Mouse (Mus musculus) left cerebral cortex, adult 9 months (tissue): ENCODE data around the gene RPS10-NUDT3.
A peak's percentile ranks its signal among the peaks of the same experiment; 100 is the strongest.

Source experiments
- DNase-seq, 2 experiments: peaks; one replicate each; pipeline ENCODE4 v3.0.0; 2022; ENCODE audit warnings: low spot score in 2 of 2

The RPS10-NUDT3 gene

DNA sequence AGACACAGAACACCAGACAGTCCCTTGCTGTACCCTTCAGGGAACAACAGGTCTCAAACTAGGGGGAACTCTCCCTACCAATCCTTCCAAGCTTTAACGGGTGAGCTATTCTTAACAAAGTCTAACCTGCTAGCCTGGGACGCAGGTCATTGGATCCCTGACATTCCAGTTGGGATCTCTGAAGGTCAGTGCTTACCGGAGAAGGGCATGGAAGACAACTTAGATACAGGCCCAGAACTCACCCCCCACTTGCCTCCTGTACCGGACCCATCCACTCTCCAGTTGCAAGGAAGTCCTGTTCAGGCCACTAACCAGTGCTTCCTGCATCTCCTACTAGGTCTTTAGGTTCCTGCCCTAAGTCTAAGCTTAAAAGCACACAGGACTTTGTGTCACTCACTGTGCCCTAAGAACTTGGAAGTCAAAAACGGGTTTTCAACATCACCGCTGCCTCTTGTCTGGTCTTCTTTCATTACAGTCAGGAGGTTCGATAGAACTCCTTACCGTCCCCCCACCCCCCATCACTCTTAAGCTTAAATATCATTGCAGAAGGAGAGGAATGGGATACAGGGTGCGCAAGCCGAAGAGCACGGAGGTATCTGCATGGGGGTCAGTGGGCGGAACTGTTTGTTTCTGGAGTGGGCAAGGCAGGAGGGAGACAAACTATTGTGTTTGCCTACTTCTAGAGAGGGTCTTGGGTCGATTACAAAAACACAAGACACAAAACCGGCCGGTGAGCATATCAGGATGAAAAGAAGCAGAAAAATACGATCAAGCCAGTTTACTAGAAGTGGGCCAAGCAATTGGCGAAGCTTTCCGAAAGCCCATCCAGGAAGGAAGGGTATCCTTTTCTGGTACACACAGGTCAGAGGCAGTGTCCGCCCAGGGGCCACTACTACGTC is 80.7 kb downstream of the RPS10-NUDT3 start:
- DNase-seq = no peak

DNA sequence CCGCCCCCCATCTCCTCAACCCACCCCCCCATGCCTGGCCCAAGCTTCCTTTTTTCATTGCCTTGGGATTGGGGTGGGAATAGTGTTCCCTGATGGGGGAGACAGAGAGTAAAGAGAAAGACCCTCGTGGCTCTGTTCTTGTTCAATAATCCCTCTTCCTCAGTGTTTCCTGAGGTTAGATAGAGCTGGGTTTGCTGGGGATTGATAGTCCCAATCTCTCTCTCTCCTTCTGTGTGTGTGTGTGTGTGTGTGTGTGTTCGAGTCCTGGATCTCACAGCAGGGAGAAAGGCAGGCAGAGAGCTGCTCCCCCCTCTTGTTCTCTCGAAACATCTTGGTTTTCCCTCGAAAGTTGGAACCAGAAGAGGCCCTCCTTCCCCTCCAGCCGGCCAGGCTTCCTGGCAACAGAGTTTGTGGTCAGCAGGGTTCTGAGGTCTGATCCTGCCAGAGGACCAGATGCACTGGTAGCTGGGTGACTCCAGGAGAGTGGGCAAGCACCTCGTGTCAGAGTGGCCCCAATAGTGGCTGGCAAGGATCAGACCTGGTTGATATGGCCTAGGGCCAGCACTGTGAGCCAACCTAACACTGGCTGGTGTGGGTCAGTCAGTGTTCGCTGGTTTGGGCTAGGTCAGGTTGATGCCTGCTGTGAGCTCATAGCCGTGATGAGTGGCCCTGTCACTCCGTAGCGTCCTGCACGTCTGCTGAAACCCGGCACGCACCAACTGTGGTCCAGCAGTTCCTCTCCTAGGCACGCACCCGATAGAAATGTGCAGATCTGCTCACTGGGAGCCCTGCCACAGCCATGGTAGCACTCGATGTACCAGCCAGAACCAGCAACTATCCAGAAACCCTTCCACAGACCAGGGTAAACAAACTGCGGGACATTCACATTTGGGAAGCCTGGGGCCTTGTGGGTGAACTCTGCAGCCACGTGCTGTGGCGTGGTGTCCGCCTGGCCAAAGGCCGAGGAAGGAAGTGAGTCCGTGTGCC is 82.5 kb downstream of the RPS10-NUDT3 start:
- no peak for DNase-seq

DNA sequence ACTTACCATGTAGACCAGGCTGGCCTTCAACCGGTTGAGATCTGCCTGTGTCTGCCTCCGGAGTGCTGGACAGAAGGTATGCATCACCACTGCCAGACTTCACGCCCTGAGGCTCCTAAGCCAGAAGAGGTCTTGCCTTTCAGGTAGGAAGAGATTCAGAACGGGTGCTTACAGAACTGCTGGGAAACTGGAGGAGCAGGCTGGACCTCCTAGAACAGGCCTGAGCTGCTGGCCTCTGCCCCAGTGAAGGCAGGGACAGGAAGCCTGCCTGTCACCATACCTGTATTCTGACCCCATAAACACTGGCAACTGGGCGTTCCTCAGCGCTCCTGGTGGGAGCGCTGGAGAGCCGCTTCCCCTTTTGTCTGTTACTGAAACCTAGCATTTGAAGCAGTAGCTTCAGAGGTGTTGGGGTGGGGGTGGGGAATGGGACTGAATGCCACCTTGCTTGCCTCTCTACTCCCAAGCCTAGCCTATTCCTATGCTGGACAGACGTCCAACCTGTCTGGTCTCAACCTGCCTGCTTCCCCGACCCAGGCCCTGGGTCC is 83.6 kb downstream of the RPS10-NUDT3 start:
- DNase-seq = no peak

DNA sequence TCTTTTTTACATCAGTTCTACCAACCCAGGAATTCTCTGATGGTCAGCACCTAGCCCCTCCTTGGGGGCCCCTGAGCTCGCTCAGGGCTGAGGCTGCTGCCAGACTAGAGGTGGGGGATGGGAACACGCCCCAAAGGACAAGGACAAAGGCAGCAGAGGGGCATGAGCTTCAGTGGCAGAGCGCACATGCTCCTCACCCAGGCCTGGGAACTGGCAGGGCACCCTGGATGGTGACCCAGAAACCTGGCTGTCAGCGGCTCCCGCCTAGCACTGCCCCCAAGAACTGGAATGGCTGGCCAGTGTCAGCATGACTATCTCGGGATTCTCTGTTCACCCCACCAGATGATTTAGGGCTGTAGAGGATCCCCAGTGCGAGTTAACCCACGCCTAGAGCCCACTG is 85.8 kb downstream of the RPS10-NUDT3 start:
- DNase-seq = no peak

DNA sequence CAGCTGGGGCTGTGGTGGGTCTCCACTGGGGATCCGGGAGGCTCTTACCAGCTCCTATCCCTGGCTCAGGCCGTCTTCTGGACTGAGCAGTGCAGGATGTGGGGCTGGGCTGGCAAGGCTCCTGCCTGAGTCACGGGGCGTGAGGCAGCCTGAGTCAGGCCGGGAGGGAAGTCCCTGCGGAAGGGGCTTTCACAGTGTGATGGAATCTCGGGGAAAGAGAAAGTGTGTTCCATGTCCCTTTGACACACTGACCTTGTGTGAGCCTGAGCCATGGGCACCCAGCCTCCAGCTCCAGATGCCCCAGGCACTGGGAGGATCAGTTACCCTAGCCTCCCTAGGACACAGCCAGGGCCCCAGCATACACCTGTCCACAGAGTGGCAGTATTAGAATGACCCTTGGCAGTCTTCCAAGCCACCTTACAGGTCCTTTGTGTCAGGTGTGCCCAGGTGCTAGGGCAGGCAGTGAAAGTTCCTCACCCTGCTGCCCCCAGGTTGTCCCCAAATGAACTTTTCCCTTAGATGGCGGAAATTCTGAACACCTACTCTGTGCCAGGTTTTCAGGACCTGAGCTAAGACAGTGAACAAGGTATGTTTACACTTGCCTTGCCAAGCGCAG is 87.7 kb downstream of the RPS10-NUDT3 start:
- no peak for DNase-seq

DNA sequence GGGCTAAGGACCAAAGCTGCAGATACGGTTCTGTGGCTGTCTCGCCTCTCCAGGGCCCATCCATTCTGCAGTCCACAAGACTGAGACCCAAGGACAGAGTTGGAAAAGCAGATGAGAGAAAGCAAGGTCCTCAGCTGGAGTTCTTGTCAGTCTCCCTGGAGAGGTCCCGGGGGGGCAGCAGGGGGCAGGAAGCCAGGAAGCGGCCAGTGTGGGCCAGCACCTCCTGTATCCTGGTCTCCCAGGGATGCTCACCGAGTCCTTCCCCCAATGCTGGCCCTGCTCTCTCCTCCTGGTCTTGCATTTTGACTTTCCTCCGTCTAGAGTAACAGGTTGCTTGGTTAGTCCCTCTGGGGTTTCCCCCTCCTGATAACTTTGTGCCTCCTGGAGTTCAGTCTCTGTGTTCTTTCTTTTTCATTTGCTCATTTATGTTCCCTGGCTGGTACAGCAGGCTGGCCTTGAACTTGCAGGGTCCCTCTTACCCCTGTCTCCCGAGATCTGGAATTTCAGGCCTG is 88.4 kb downstream of the RPS10-NUDT3 start:
- no peak for DNase-seq

DNA sequence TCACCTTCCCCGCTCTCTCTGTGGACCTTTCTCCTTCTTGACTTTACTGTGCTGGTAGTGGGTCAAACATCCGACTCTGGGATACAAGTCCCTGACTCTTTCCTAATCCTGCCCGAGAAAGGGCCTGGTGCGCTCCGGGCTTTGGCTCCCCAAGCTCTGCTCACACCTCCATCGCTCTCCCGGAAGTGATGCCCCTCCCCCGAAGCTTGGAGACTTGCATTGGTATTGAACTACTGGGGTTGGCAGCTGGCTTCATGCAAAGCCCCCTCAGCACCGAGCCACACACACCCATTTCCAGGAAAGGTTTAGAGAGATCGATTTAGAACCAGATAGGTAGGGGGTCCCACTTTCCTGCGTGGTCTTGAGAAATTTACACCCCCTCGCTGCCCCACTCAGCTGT is 89.0 kb downstream of the RPS10-NUDT3 start:
- no peak for DNase-seq

DNA sequence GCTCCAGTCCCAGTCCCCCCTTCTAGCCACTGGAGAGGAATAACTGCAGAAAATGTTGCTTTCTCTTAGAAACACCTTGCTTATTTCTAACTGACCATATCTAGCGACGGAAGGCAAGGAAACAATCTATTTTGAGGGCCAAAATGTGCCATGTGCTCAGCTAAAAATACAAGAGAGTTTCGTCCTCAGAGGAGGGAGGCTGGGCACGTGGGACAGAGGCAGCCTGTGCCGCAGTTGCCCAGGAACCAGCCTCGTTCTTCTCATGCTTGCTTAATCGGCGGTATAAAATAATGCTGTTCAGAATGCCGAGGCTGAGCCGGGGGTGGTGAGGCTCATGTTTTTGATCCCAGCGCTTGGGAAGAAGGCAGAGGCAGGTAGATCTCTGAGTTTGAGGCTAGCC is 90.5 kb downstream of the RPS10-NUDT3 start:
- DNase-seq = peak in 1 of 2 experiments; percentile 62

DNA sequence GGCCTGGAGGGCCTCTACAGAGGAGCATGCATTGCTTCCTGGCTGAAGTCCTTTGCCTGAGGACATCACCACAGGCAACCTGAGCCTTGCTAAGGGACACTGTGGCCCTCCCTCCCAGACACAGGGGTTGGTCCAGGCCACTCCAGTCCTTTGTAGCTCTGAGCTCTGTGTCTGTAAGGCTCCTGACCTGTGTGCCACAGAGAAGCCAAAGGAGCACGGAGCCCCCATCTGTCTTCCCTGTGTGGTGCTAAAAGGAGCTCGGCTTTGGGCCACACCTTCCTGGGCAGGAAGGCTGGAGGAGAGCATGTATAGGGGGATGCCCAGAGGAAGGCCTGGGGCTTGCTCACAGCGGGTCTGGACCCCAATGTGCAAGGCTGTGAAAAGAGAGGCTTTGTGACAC is 93.0 kb downstream of the RPS10-NUDT3 start:
- DNase-seq = no peak

DNA sequence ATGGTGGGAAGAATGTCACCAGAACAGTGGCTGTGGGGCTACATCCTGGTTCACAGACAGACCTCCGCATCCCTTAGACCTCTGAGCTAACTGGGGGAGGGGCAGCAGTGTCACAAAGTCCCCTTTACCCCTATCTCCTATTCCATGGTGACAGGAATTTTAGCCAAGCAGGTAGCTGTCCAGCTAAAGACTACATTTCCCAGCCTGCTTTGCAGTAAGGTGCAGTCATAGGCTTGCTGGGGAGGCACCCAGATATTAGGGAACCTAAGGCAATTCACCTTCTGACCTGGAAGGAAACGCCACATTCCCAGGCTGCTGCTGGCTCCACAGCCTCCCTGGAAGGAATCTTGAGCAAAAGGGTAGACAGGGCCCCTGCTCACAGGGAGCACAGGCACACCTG is 93.8 kb downstream of the RPS10-NUDT3 start:
- DNase-seq = no peak

DNA sequence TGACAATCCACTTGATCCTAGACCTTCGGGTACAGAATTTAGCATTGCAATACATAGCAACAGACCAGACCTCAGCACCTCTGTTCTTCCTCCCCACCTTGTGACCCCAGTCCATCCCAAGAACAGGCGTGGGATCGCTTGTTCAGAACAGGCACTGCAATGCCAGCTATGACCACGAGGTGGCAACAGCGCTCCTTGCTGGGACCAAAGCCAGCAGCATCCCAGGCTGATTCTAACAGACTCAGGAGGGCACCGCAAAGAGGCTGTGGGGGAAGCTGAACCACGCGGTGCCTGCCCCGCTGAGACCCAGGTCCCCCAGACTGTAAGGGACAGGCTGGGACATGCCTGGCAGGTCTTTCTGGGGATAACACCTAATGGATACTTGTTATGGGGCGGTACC is 100.3 kb downstream of the RPS10-NUDT3 start:
- peak in 1 of 2 experiments; percentile 91 for DNase-seq

DNA sequence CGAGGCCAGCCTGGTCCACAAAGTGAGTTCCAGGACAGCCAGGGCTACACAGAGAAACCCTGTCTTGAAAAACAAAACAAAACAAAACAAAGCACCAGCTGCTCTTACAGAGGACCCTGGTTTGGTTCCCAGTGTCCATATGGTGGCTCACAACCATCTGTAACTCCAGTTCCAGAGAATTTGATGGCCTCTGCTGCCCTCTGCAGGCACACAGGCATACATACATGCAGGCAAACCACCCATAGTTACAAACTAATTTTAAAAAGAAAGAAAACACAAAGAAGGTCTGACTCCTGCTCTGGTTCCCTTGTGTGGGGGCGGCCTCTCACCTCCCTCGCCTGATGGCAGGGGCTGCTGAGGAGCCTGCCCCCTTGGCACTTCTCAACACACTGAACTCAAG is 101.7 kb downstream of the RPS10-NUDT3 start:
- DNase-seq = no peak

DNA sequence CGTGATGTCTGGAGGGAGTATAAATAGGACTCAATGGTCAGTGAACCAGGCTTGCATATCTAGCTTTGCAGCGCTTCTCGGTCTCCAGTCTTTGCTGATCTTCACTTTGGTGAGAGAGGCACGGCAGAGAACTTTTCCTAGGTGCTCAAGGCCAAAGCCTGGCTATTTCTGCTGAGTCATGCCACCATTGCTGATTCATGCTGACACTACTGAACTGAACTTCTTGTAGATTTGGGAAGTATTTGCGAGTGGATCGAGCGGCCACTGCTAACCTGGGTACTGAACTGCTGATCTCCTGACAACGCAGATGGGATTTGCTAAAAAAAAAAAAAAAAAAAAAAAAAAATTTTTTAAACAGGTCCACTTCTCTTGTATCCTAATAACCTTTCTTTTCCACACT is 102.9 kb downstream of the RPS10-NUDT3 start:
- DNase-seq = no peak
